In genomic region chr11:115712674-115713298, GRCm38 (mm10) we compare ENCODE assay signal across 15 mouse cellular contexts. TPM values are rescaled to one million over a fixed set of nuclear protein-coding genes. Genes with fewer than 3 reads are reported as not detected.
DNase-seq lines count a peak whose midpoint lies in the region; ATAC-seq and TF ChIP-seq lines count a peak whose summit lies in the region.
"Had no signal": no experiment of that assay in that cellular context is flagged by ENCODE, and none has a peak within 500 bp of the region (broad histone marks: within the 10 kb centered on the region; RNA-seq: fewer than 3 reads in every experiment).

No protein-coding gene starts in this region.

- H3K9me3 ChIP-seq in intestine, embryonic 15.5 days, result no peaks in the 10 kb centered on the region
- no peaks in the 10 kb centered on the region for H3K9me3 ChIP-seq in intestine, postnatal 0 days (ENCODE audit: control insufficient read depth)
- no peaks in the 10 kb centered on the region for H3K9me3 ChIP-seq in liver, embryonic 15.5 days (replicated peaks)
- H3K9me3 ChIP-seq in forebrain, embryonic 16.5 days (ENCODE audit: control insufficient read depth, low read length), result no peaks in the 10 kb centered on the region
- H3K9me3 ChIP-seq: embryonic facial prominence, embryonic 15.5 days; kidney, embryonic 15.5 days had no signal

- 69% methylated on average over 12 of the region's 12 CpGs for WGBS in intestine, embryonic 15.5 days
- 56% methylated on average over 12 of the region's 12 CpGs for WGBS in intestine, postnatal 0 days
- 3% methylated on average over 12 of the region's 12 CpGs for WGBS in bone marrow, adult 2 months
- 15% methylated on average over 12 of the region's 12 CpGs for WGBS in liver, embryonic 15.5 days (ENCODE audit: insufficient replicate concordance)
- WGBS in forebrain, embryonic 16.5 days, result 82% methylated on average over 12 of the region's 12 CpGs

- no peaks in the 10 kb centered on the region for H3K27me3 ChIP-seq in intestine, embryonic 15.5 days (replicated peaks)
- H3K27me3 ChIP-seq in intestine, postnatal 0 days (replicated peaks; ENCODE audit: control insufficient read depth, insufficient read depth, low read length), result no peaks in the 10 kb centered on the region
- H3K27me3 ChIP-seq in liver, embryonic 15.5 days, result no peaks in the 10 kb centered on the region
- no peaks in the 10 kb centered on the region for H3K27me3 ChIP-seq in forebrain, embryonic 16.5 days (replicated peaks; ENCODE audit: control insufficient read depth, insufficient read depth, low read length)
- H3K27me3 ChIP-seq: embryonic facial prominence, embryonic 15.5 days; kidney, embryonic 15.5 days had no signal

- H3K36me3 ChIP-seq in intestine, embryonic 15.5 days, result no peaks in the 10 kb centered on the region
- no peaks in the 10 kb centered on the region for H3K36me3 ChIP-seq in intestine, postnatal 0 days (ENCODE audit: control insufficient read depth, insufficient read depth)
- H3K36me3 ChIP-seq in liver, embryonic 15.5 days (replicated peaks), result no peaks in the 10 kb centered on the region
- H3K36me3 ChIP-seq in forebrain, embryonic 16.5 days (ENCODE audit: control insufficient read depth, insufficient read depth), result no peaks in the 10 kb centered on the region
- H3K36me3 ChIP-seq: embryonic facial prominence, embryonic 15.5 days; kidney, embryonic 15.5 days had no signal

- H3K9ac ChIP-seq in intestine, embryonic 15.5 days, result no peak overlapping the region
- H3K9ac ChIP-seq in intestine, postnatal 0 days (ENCODE audit: low read depth, low read length), result no peak overlapping the region
- H3K9ac ChIP-seq in liver, embryonic 15.5 days, result no peak overlapping the region
- H3K9ac ChIP-seq in forebrain, embryonic 16.5 days (replicated peaks; ENCODE audit: low read depth, low read length), result no peak overlapping the region
- H3K9ac ChIP-seq: embryonic facial prominence, embryonic 15.5 days; kidney, embryonic 15.5 days; lung, embryonic 14.5 days had no signal

- H3K4me1 ChIP-seq in intestine, embryonic 15.5 days (replicated peaks), result peaks cover 8% of the 10 kb centered on the region
- 0 out of 2 replicates have a peak, but pooled peaks cover 3% of the 10 kb centered on the region for H3K4me1 ChIP-seq in intestine, postnatal 0 days (replicated peaks; ENCODE audit: control insufficient read depth, insufficient read depth, low read length)
- H3K4me1 ChIP-seq in bone marrow, adult 2 months (ENCODE audit: control insufficient read depth, insufficient read depth, low read length), result peaks cover 6% of the 10 kb centered on the region; the same call in 1 of the 2 replicates
- peaks cover 58% of the 10 kb centered on the region for H3K4me1 ChIP-seq in liver, embryonic 15.5 days (replicated peaks)
- H3K4me1 ChIP-seq in forebrain, embryonic 16.5 days (replicated peaks; ENCODE audit: control insufficient read depth, insufficient read depth, low read length), result peaks cover 9% of the 10 kb centered on the region

- no peak overlapping the region for H3K27ac ChIP-seq in intestine, embryonic 15.5 days
- no peak overlapping the region for H3K27ac ChIP-seq in intestine, postnatal 0 days (ENCODE audit: low read depth, low read length)
- H3K27ac ChIP-seq in bone marrow, adult 2 months (ENCODE audit: control insufficient read depth, insufficient read depth, low read depth, low read length, poor library complexity), result peak overlapping the region; percentile 60
- peak overlapping the region; percentile 71 for H3K27ac ChIP-seq in liver, embryonic 15.5 days (replicated peaks)
- no peak overlapping the region for H3K27ac ChIP-seq in forebrain, embryonic 16.5 days (ENCODE audit: low read length)
- H3K27ac ChIP-seq: embryonic facial prominence, embryonic 15.5 days; kidney, embryonic 15.5 days; left cerebral cortex, adult 2 months had no signal

- no peak for ATAC-seq in intestine, embryonic 15.5 days
- ATAC-seq in intestine, postnatal 0 days, result no peak
- no peak for ATAC-seq in liver, embryonic 15.5 days (ENCODE audit: insufficient read depth)
- ATAC-seq in forebrain, embryonic 16.5 days, result no peak
- ATAC-seq in cerebellum, adult (ENCODE audit: insufficient number of reproducible peaks, low FRiP score, low TSS enrichment), result no peak

- TF ChIP-seq CTCF in intestine, postnatal 0 days (IDR thresholded peaks at IDR 0.05; ENCODE audit: low read depth), result no peak
- TF ChIP-seq CTCF in bone marrow, adult 2 months (IDR thresholded peaks at IDR 0.05; ENCODE audit: control insufficient read depth, insufficient read depth, low read length), result no peak

- no peak overlapping the region for H3K4me3 ChIP-seq in intestine, embryonic 15.5 days (replicated peaks)
- no peak overlapping the region for H3K4me3 ChIP-seq in intestine, postnatal 0 days (ENCODE audit: low read depth, low read length)
- H3K4me3 ChIP-seq in bone marrow, adult 2 months (replicated peaks; ENCODE audit: control insufficient read depth, low read depth, low read length), result peak overlapping the region; percentile 34
- peak overlapping the region; percentile 26 for H3K4me3 ChIP-seq in liver, embryonic 15.5 days (replicated peaks)
- no peak overlapping the region for H3K4me3 ChIP-seq in forebrain, embryonic 16.5 days (replicated peaks; ENCODE audit: low read length)
- H3K4me3 ChIP-seq: embryonic facial prominence, embryonic 15.5 days; kidney, embryonic 15.5 days; left cerebral cortex, adult 2 months had no signal

- TF ChIP-seq POLR2A in bone marrow, adult 2 months (IDR thresholded peaks at IDR 0.05; ENCODE audit: borderline replicate concordance, control insufficient read depth, low read depth, low read length), result no peak

- H3K4me2 ChIP-seq in intestine, embryonic 15.5 days (replicated peaks), result 0 out of 2 replicates have a peak overlapping the region, but pooled peaks have one; percentile 3
- no peak overlapping the region for H3K4me2 ChIP-seq in intestine, postnatal 0 days (replicated peaks; ENCODE audit: low read depth)
- peak overlapping the region; percentile 46 for H3K4me2 ChIP-seq in liver, embryonic 15.5 days
- no peak overlapping the region for H3K4me2 ChIP-seq in forebrain, embryonic 16.5 days (ENCODE audit: low read length)
- H3K4me2 ChIP-seq: embryonic facial prominence, embryonic 15.5 days; kidney, embryonic 15.5 days; lung, embryonic 14.5 days had no signal

- peak; percentile 39 to 40 for DNase-seq in thymus, postnatal 36 days
- DNase-seq in lung, postnatal 14 days, result no peak
- DNase-seq: cerebellum, adult 18-20 months; gastrocnemius, postnatal 10 days; heart, postnatal 36 days; lung, embryonic 14.5 days had no signal

RNA-seq across cellular contexts. Expression of gene Grb2, which starts 4.4 kb away (rescaled TPM):
- 79.3 and 79.4 TPM in 2 replicates for polyA plus RNA-seq in intestine, embryonic 15.5 days (2015; fragmentation: Nextera tagmentation; extraction: Ambion mirVana)
- 60.5 and 61.3 TPM in 2 replicates for polyA plus RNA-seq in intestine, postnatal 0 days (2015; fragmentation: Nextera tagmentation; extraction: Ambion mirVana)
- polyA plus RNA-seq in bone marrow, adult 2 months (2011; ENCODE audit: insufficient read depth, insufficient read length, low replicate concordance, missing spikeins), result 35.9 and 53.6 TPM in 2 replicates
- 53.4 and 55.8 TPM in 2 replicates for polyA plus RNA-seq in liver, embryonic 15.5 days (2015; fragmentation: Nextera tagmentation; extraction: Ambion mirVana)
- 188 and 194 TPM in 2 replicates for polyA plus RNA-seq in forebrain, embryonic 16.5 days (2015; fragmentation: Nextera tagmentation; extraction: Ambion mirVana)

RNA-seq across cellular contexts. Expression of gene Tmem94, which starts 52.4 kb away (rescaled TPM):
- polyA plus RNA-seq in intestine, embryonic 15.5 days (2015; fragmentation: Nextera tagmentation; extraction: Ambion mirVana), result 18.6 and 20.8 TPM in 2 replicates
- 8.2 and 8.6 TPM in 2 replicates for polyA plus RNA-seq in intestine, postnatal 0 days (2015; fragmentation: Nextera tagmentation; extraction: Ambion mirVana)
- 12.0 and 25.5 TPM in 2 replicates for polyA plus RNA-seq in bone marrow, adult 2 months (2011; ENCODE audit: insufficient read depth, insufficient read length, low replicate concordance, missing spikeins)
- 9.9 and 10.1 TPM in 2 replicates for polyA plus RNA-seq in liver, embryonic 15.5 days (2015; fragmentation: Nextera tagmentation; extraction: Ambion mirVana)
- polyA plus RNA-seq in forebrain, embryonic 16.5 days (2015; fragmentation: Nextera tagmentation; extraction: Ambion mirVana), result 29.1 and 29.8 TPM in 2 replicates

Comparison
In these comparisons a context has a peak if more than half of its experiments do, and no peak if none do; other contexts are left out.
1. H3K4me2 ChIP-seq: peak in intestine, embryonic 15.5 days (single experiment) and liver, embryonic 15.5 days (single experiment); none in intestine, postnatal 0 days (single experiment) and forebrain, embryonic 16.5 days (single experiment).
2. H3K27ac ChIP-seq: peak in bone marrow, adult 2 months (single experiment) and liver, embryonic 15.5 days (single experiment); none in intestine, embryonic 15.5 days (single experiment), intestine, postnatal 0 days (single experiment) and forebrain, embryonic 16.5 days (single experiment).
3. H3K4me3 ChIP-seq: peak in bone marrow, adult 2 months (single experiment) and liver, embryonic 15.5 days (single experiment); none in intestine, embryonic 15.5 days (single experiment), intestine, postnatal 0 days (single experiment) and forebrain, embryonic 16.5 days (single experiment).